Mouse (Mus musculus) erythroblast, embryonic 14.5 days (primary cell): ENCODE measurements around the gene Slc6a5.

Experiments
- GATA1 ChIP-seq: IDR thresholded peaks from 2 replicates; pipeline ENCODE4 v1.6.1; 2012; ENCODE audit warnings: low read length, inconsistent platforms, mixed read lengths
- TAL1 ChIP-seq: IDR thresholded peaks from 3 replicates; pipeline ENCODE4 v1.6.1; 2012; ENCODE audit warnings: low read length, inconsistent platforms, mixed read lengths

DNA sequence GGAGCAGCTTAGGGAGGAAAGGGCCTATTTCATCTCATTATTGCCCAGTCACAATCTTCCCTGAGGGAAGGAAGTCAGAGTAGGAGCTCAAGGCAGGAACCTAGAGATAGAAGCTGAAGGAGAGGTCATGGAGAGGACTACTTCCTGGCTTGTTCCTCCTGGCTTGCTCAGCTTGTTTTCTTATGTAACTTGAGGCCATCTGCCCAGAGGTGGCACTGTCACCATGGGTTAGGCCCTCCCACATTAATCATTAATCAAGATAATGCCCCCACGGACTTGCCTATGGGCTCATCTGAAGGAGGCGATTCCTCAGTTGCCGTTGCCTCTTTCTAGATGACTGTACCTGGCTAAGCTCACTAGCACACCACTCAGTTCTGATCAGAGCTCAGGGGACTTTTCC lies 47.2 kb downstream of the Slc6a5 start:
- TF ChIP-seq TAL1 (no peak), GATA1 (no peak)
